Mouse (Mus musculus): ENCODE measurements around the gene C8a. TPM values are rescaled to one million over a fixed set of nuclear protein-coding genes. Genes with fewer than 3 reads are reported as not detected.

Gene C8a
- total RNA-seq, 2 experiments from 2014 or later = not detected

DNA sequence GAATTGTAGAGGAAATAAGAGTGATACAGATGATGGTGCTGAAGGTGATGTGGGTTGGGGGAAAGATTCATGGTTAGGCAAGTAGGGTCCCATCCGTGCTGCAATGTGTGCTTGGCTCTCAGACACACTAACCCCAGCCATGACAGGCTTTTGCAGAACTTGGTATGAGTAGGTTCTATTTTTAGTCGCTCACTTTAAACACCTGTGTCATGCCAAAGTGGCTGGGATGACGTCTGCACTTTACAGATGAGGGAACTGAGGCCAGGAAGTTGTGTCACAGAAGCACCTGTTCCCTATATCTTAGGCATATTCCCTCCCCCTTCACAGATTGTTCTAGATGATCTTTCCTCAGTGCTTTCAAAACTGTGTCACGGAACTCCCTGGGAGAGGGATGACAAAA, 93.9 kb downstream of the C8a start:
- no peak overlapping the region for H3K4me3 ChIP-seq
- no peak for DNase-seq (ENCODE audit: low spot score in 2 of 2)
- no peak overlapping the region for H3K27ac ChIP-seq
- TF ChIP-seq CTCF (conservative IDR thresholded peaks at IDR 0.05) = no peak

DNA sequence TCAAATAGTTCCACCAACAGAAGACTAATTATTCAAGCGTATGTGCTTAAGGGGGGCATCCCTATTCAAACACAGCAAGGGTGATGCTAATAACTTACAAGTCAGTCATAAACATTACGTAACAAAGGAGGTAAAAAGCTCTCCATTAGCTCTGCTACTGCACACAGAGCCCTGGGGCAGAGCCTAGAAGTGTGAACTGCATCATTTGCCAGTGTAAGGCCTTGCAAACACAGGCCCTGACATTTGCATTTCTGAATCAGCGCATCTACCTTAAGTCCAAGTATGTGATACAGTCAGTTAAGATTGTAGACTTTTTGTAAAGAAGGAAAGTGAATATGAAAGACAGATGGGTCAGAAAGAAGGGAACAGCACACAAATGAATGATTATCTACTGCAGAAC, 94.8 kb downstream of the C8a start:
- TF ChIP-seq CTCF (conservative IDR thresholded peaks at IDR 0.05) = no peak
- DNase-seq (ENCODE audit: low spot score in 2 of 2) = no peak
- no peak overlapping the region for H3K27ac ChIP-seq
- H3K4me3 ChIP-seq = no peak overlapping the region

DNA sequence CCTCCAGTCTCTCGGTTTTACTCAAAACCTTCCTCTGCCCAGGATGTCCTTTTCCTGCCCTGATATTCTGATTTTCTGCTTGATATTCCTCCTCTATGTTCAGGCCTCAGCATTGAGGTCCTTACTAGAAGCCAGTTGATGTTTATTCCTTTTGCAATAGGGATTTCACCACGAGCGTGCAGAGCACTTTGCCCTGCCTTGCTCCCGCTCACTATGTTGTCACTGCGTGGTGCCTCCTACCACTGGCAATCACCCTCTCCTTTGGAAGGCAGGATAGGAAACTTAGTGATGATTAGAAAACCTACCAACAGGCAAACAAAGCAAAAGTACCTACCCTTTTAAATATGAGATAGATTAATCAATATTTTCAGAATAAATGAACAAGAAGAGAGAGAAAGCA, 96.7 kb downstream of the C8a start:
- no peak overlapping the region for H3K27ac ChIP-seq
- no peak for TF ChIP-seq CTCF (conservative IDR thresholded peaks at IDR 0.05)
- no peak overlapping the region for H3K4me3 ChIP-seq
- no peak for DNase-seq (ENCODE audit: low spot score in 2 of 2)

- H3K4me3 ChIP-seq = no peak overlapping the region
- no peak overlapping the region for H3K27ac ChIP-seq
- TF ChIP-seq CTCF (conservative IDR thresholded peaks at IDR 0.05) = no peak
- no peak for DNase-seq (ENCODE audit: low spot score in 2 of 2)
Observed at GRCm38 (mm10) chr4:104775601-104776000, 100.6 kb downstream of the C8a start.

GRCm38 (mm10) chr4:104770331-104770730, 105.9 kb downstream of the C8a start:
- DNase-seq (ENCODE audit: low spot score in 2 of 2) = no peak
- no peak for TF ChIP-seq CTCF (conservative IDR thresholded peaks at IDR 0.05)
- H3K4me3 ChIP-seq = no peak overlapping the region
- H3K27ac ChIP-seq = no peak overlapping the region

DNA sequence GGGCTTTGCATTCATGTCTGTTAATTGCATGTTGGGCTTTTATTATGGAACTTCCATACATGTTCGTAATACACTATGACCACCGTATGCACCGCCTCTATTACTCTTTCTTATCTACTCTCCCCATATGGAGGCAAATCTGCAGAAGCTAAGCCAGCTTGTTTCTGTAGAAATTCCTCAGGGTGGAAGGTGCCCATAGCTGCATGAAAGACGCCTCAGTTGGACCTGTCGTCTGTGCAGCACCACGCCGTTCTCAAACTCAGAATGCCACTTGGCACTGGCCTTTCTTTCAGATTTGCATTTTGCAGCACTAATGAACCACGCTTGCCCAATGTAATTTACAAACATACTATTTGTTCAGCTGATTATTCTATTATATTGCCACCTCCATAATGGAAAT, 106.6 kb downstream of the C8a start:
- no peak for TF ChIP-seq CTCF (conservative IDR thresholded peaks at IDR 0.05)
- Histone ChIP-seq H3K4me3 (no peak overlapping the region), H3K27ac (no peak overlapping the region)
- DNase-seq (ENCODE audit: low spot score in 2 of 2) = no peak

DNA sequence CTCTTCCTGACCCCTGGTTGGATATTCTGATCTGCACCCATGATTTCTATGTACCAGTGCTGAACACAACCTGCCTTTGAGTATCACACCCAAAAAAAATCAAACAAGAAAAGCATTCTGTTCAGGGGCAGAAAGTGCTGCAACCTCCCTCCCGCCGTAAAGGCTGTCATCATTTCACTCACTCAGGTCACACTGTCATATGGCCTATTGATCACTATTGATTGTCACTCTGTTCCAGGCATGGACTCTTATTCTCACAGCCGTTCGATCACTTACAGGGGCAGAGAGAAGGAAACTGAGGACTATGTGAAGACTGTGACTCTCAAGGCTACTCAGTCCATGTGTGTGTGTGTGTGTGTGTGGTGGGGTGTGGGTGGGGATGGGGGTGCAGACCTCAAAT, 108.0 kb downstream of the C8a start:
- TF ChIP-seq CTCF (conservative IDR thresholded peaks at IDR 0.05) = no peak
- no peak overlapping the region for H3K4me3 ChIP-seq

DNA sequence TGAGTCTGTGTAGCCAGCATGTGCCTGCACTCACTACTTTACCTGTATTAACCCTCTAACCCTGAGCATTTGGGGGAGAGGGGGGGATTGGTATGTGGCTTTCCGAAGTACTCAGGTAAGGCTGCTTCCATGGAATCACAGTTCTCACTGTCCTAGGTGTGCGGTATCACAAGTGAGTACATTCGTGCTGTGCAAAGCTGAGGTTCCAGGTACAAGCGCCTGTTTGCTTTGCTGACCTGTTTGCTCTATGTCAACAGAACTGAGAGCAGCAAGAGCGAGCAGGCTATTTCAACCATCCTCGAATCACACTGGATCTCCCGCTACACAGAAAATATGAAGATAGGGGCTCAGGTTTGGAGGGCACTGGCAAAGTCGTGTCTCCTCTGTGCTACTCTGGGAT, 110.1 kb downstream of the C8a start, which contains the start of gene C8b:
Gene C8b (plus strand): TSS at position 253 of the 400 bp plus-strand sequence.
- no peak within 1 kb of the TSS for H3K4me3 ChIP-seq
- TF ChIP-seq CTCF (conservative IDR thresholded peaks at IDR 0.05) = no peak
- H3K27ac ChIP-seq = no peak within 1 kb of the TSS
- no peak for DNase-seq (ENCODE audit: low spot score in 2 of 2)

More for the DNA sequence above, 108.0 kb downstream of the C8a start:
- no peak for DNase-seq (ENCODE audit: low spot score in 2 of 2)
- no peak overlapping the region for H3K27ac ChIP-seq

Other genes with a start within 250 kb of the C8a start
- gene C8b, start 110.1 kb downstream of the C8a start, total RNA-seq (2021) = under 1 TPM; 0.26 to 0.27 TPM
- not detected for gene Gm17662, start 19.1 kb downstream of the C8a start, total RNA-seq (2021)
- gene Fyb2, start 37.1 kb upstream of the C8a start, total RNA-seq (2021) = 1 to 10 TPM; 2.0 to 2.4 TPM
- gene Prkaa2, start 233.5 kb upstream of the C8a start, total RNA-seq (2021) = 10 to 100 TPM; 16.6 to 18.0 TPM

Measured in layer of hippocampus, adult 2 months (tissue).